Mouse (Mus musculus) E14TG2a.4 (cell line): ENCODE measurements around the gene Plekha7.

ENCODE experiments used
- CTCF ChIP-seq: conservative IDR thresholded peaks from 2 replicates; pipeline ENCODE4 v1.5.1; 2014; ENCODE audit warnings: low read length
- POU5F1 ChIP-seq: IDR thresholded peaks from 2 replicates; pipeline ENCODE4 v1.6.1; 2014; ENCODE audit warnings: low read length, borderline replicate concordance

DNA sequence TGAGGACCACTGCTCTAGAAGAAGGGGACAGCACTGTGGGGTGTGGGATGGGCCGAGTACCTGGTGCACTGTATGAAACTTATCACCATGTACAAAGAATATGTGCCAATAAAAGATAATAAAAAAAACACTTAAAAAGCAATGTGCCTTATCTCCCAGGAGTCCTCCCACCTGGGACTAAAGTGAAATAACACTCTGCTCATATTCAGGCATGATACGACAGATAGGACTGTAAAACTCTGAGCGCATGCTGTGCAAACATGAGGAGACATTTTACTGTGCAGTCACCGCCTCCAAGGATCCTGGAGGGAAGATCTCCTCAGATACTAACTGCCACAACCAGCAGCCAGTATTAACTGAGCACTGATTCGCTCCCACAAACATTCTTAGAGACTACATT is 53.5 kb downstream of the Plekha7 start:
- no peak for TF ChIP-seq CTCF
- TF ChIP-seq POU5F1 = no peak
